Mouse (Mus musculus): Measurements from ENCODE around the gene Rreb1. TPM values are rescaled to one million over a fixed set of nuclear protein-coding genes. Genes with fewer than 3 reads are reported as not detected.

Gene Rreb1
- total RNA-seq (2021): 100 to 1,000 TPM in 1 of 2 experiments, 10 to 100 TPM in 1; 74.1 to 104 TPM
- long read RNA-seq, experiment 1, partial matches to known transcripts: 6 of 18 reads
- long read RNA-seq, experiment 1, other reads (novel, unspliced or antisense): 11 of 18 reads
- long read RNA-seq, experiment 2, partial matches to known transcripts: 16 of 23 reads
- long read RNA-seq, experiment 2, other reads (novel, unspliced or antisense): 7 of 23 reads

- peak within 1 kb of the TSS; percentile 54 for H3K4me3 ChIP-seq
- peak; percentile 15 to 19 for DNase-seq (ENCODE audit: low spot score in 2 of 2)
- peak within 1 kb of the TSS; percentile 78 for H3K27ac ChIP-seq
- peak; percentile 52 for TF ChIP-seq CTCF (conservative IDR thresholded peaks at IDR 0.05)
Measured at GRCm38 (mm10) chr13:37778147-37778593, at the start of gene Rreb1. Gene Rreb1 (plus strand): TSS chr13:37778400.

- no peak for TF ChIP-seq CTCF (conservative IDR thresholded peaks at IDR 0.05)
- Histone ChIP-seq H3K4me3 (no peak overlapping the region), H3K27ac (no peak overlapping the region)
- no peak for DNase-seq (ENCODE audit: low spot score in 2 of 2)
Measured at GRCm38 (mm10) chr13:37728551-37728950, 49.6 kb upstream of the Rreb1 start.

- no peak overlapping the region for H3K27ac ChIP-seq
- TF ChIP-seq CTCF (conservative IDR thresholded peaks at IDR 0.05): no peak
- H3K4me3 ChIP-seq: no peak overlapping the region
- DNase-seq (ENCODE audit: low spot score in 2 of 2): no peak
Measured at GRCm38 (mm10) chr13:37731914-37732693, 46.1 kb upstream of the Rreb1 start.

- no peak for DNase-seq (ENCODE audit: low spot score in 2 of 2)
- Histone ChIP-seq H3K27ac (no peak overlapping the region), H3K4me3 (no peak overlapping the region)
- TF ChIP-seq CTCF (conservative IDR thresholded peaks at IDR 0.05): no peak
Measured at GRCm38 (mm10) chr13:37734501-37734900, 43.7 kb upstream of the Rreb1 start.

- no peak overlapping the region for H3K27ac ChIP-seq
- no peak for DNase-seq (ENCODE audit: low spot score in 2 of 2)
- H3K4me3 ChIP-seq: no peak overlapping the region
- no peak for TF ChIP-seq CTCF (conservative IDR thresholded peaks at IDR 0.05)
Measured at GRCm38 (mm10) chr13:37740111-37740510, 38.1 kb upstream of the Rreb1 start.

- DNase-seq (ENCODE audit: low spot score in 2 of 2): no peak
- H3K4me3 ChIP-seq: no peak overlapping the region
- TF ChIP-seq CTCF (conservative IDR thresholded peaks at IDR 0.05): no peak
- no peak overlapping the region for H3K27ac ChIP-seq
Measured at GRCm38 (mm10) chr13:37740752-37741151, 37.4 kb upstream of the Rreb1 start.

GRCm38 (mm10) chr13:37742248-37742647 is 36.0 kb upstream of the Rreb1 start:
- H3K4me3 ChIP-seq: no peak overlapping the region
- no peak overlapping the region for H3K27ac ChIP-seq
- TF ChIP-seq CTCF (conservative IDR thresholded peaks at IDR 0.05): no peak
- no peak for DNase-seq (ENCODE audit: low spot score in 2 of 2)

GRCm38 (mm10) chr13:37747504-37747903 is 30.7 kb upstream of the Rreb1 start:
- Histone ChIP-seq H3K27ac (no peak overlapping the region), H3K4me3 (no peak overlapping the region)
- DNase-seq (ENCODE audit: low spot score in 2 of 2): no peak
- no peak for TF ChIP-seq CTCF (conservative IDR thresholded peaks at IDR 0.05)

GRCm38 (mm10) chr13:37749485-37749884 is 28.7 kb upstream of the Rreb1 start:
- Histone ChIP-seq H3K4me3 (no peak overlapping the region), H3K27ac (no peak overlapping the region)
- DNase-seq (ENCODE audit: low spot score in 2 of 2): peak in 1 of 2 experiments; percentile 41
- TF ChIP-seq CTCF (conservative IDR thresholded peaks at IDR 0.05): no peak

- Histone ChIP-seq H3K27ac (peak overlapping the region; percentile 39; the same call in 1 of the 2 replicates), H3K4me3 (no peak overlapping the region)
- TF ChIP-seq CTCF (conservative IDR thresholded peaks at IDR 0.05): no peak
- DNase-seq (ENCODE audit: low spot score in 2 of 2): peak; percentile 12 to 18
Measured at GRCm38 (mm10) chr13:37751154-37751950, 26.8 kb upstream of the Rreb1 start.

- no peak overlapping the region for H3K4me3 ChIP-seq
- no peak for TF ChIP-seq CTCF (conservative IDR thresholded peaks at IDR 0.05)
- DNase-seq (ENCODE audit: low spot score in 2 of 2): no peak
- H3K27ac ChIP-seq: no peak overlapping the region
Measured at GRCm38 (mm10) chr13:37759341-37760012, 18.7 kb upstream of the Rreb1 start.

GRCm38 (mm10) chr13:37760013-37760342 is 18.2 kb upstream of the Rreb1 start:
- H3K4me3 ChIP-seq: no peak overlapping the region
- H3K27ac ChIP-seq: no peak overlapping the region
- no peak for DNase-seq (ENCODE audit: low spot score in 2 of 2)
- TF ChIP-seq CTCF (conservative IDR thresholded peaks at IDR 0.05): no peak

GRCm38 (mm10) chr13:37760373-37760772 is 17.8 kb upstream of the Rreb1 start:
- no peak for TF ChIP-seq CTCF (conservative IDR thresholded peaks at IDR 0.05)
- Histone ChIP-seq H3K4me3 (no peak overlapping the region), H3K27ac (no peak overlapping the region)
- DNase-seq (ENCODE audit: low spot score in 2 of 2): no peak

All from layer of hippocampus, adult 2 months (tissue).